Mouse (Mus musculus) stomach, embryonic 14.5 days (tissue): ENCODE measurements around the gene Rab8a. TPM values are rescaled to one million over a fixed set of nuclear protein-coding genes. Genes with fewer than 3 reads are reported as not detected.
A peak's percentile ranks its signal among the peaks of the same experiment; 100 is the strongest.

Source experiments
- ATAC-seq: fragments of 200-750 bp; cut with Nextera tagmentation; 2 replicates; pipeline ENCODE4 v1.8.0; 2017; ENCODE audit warnings: low read depth, moderate TSS enrichment; ENCODE audit not compliant: insufficient number of reproducible peaks, insufficient read depth, low FRiP score
- H3K27ac ChIP-seq: fragments of 300-500 bp; sonication (generic); 2 replicates; pipeline ENCODE4 v1.5.1; 2014; ENCODE audit warnings: mild to moderate bottlenecking, low read length, moderate library complexity, mixed read lengths
- H3K27me3 ChIP-seq: fragments of 300-500 bp; sonication (generic); 2 replicates; pipeline ENCODE4 v1.6.1; 2014; ENCODE audit warnings: low read length, control low read depth, mixed read lengths; ENCODE audit not compliant: control insufficient read depth, insufficient read depth
- H3K36me3 ChIP-seq: fragments of 300-500 bp; sonication (generic); 2 replicates; pipeline ENCODE4 v1.6.1; 2014; ENCODE audit warnings: mild to moderate bottlenecking, control low read depth, low read length, moderate library complexity, mixed read lengths; ENCODE audit not compliant: control insufficient read depth, insufficient read depth
- H3K4me1 ChIP-seq: fragments of 300-500 bp; sonication (generic); 2 replicates; pipeline ENCODE4 v1.6.1; 2014; ENCODE audit warnings: low read length, control low read depth, mixed read lengths; ENCODE audit not compliant: control insufficient read depth, insufficient read depth
- H3K4me2 ChIP-seq: fragments of 300-500 bp; sonication (generic); replicated peaks from 2 replicates; pipeline ENCODE4 v1.6.1; 2014; ENCODE audit warnings: low read depth, low read length, control low read depth
- H3K4me3 ChIP-seq: fragments of 300-500 bp; sonication (generic); 2 replicates; pipeline ENCODE4 v1.5.1; 2014; ENCODE audit warnings: low read depth, low read length, control low read depth
- H3K9ac ChIP-seq: fragments of 300-500 bp; sonication (generic); replicated peaks from 2 replicates; pipeline ENCODE4 v1.6.1; 2014; ENCODE audit warnings: low read depth, mild to moderate bottlenecking, control low read depth, low read length, moderate library complexity, mixed read lengths
- H3K9me3 ChIP-seq: fragments of 300-500 bp; sonication (generic); 2 replicates; pipeline ENCODE4 v1.6.1; 2016; ENCODE audit warnings: low read depth, low read length, control low read depth; ENCODE audit not compliant: control insufficient read depth
- WGBS: fragments of 180-500 bp; shearing (Covaris S2); extraction: QIAGEN DNeasy Blood & Tissue Kit; methylation state at CpG from one replicate; pipeline ENCODE4 v1.1.7; 2014; 5-methylcytosine and 5-hydroxymethylcytosine counted together
- polyA plus RNA-seq: library from polyadenylated mRNA; unstranded; fragments of >200 nt; fragmentation: Nextera tagmentation; extraction: Ambion mirVana; gene quantifications from 2 replicates; pipeline ENCODE4 v1.2.1, GENCODE M21; 2014

Gene Rab8a
- polyA plus RNA-seq, 1 experiment from 2014 or later: 81.5 TPM

DNA sequence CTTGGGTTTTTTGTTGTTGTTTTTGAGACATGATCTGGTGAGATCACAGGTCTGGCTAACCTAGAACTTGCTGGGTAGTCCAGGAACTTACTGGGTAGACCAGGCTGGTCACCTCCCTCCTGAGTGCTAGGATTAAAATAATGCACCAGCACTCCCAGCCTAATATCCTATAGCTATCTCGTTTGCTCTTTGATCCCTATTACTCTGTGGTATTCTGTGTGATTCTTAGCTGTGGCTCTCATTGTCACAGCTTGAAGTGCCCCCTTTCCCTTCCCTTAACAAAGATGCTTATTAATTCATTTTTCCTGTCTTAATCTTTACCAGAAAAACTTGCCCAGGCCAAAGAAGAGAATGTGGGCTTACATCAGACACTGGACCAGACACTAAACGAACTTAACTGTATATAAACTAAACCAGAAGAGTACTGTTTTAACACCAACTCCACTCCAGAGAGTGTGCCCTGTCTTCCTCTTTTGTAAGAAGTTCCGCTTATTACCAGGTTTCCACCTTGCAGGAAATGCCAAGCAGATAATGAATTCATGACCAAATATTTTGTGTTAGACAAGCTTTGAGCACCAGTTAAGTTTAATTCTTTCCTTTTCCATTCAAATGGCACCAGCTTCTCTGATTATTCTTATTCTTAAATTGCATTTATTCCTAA is 9.5 kb upstream of the Rab8a start:
- peaks cover 58% of the 10 kb centered on the region for H3K36me3 ChIP-seq
- WGBS: 82% methylated on average over 3 of the region's 3 CpGs
- H3K4me1 ChIP-seq: no peaks in the 10 kb centered on the region
- no peak overlapping the region for H3K4me2 ChIP-seq
- no peak overlapping the region for H3K9ac ChIP-seq
- ATAC-seq: no peak
- H3K27ac ChIP-seq: no peak overlapping the region
- no peak overlapping the region for H3K4me3 ChIP-seq
- no peaks in the 10 kb centered on the region for H3K27me3 ChIP-seq
- H3K9me3 ChIP-seq: no peaks in the 10 kb centered on the region

DNA sequence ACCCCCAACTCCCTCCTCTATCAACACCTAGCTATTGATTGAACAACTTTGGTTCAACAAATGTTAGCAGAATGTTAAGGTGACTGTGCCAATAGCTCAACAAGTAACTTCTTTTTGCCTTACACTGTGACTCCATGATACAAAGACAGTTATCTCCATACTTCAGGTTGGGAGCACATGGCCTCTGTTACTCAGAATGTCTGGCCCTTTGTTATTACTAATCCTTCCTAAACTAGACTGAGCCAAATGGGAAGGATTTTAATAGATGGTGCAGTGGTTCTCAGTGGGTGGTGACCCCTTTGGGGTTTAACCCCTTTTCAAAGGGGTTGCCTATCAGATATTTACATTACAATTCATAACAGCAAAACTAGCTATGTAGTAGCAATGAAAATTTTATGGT is 7.6 kb upstream of the Rab8a start:
- Histone ChIP-seq H3K4me1 (no peaks in the 10 kb centered on the region), H3K27me3 (no peaks in the 10 kb centered on the region), H3K27ac (no peak overlapping the region), H3K9me3 (no peaks in the 10 kb centered on the region), H3K4me3 (no peak overlapping the region), H3K36me3 (peaks cover 41% of the 10 kb centered on the region), H3K4me2 (no peak overlapping the region), H3K9ac (no peak overlapping the region)
- no peak for ATAC-seq

DNA sequence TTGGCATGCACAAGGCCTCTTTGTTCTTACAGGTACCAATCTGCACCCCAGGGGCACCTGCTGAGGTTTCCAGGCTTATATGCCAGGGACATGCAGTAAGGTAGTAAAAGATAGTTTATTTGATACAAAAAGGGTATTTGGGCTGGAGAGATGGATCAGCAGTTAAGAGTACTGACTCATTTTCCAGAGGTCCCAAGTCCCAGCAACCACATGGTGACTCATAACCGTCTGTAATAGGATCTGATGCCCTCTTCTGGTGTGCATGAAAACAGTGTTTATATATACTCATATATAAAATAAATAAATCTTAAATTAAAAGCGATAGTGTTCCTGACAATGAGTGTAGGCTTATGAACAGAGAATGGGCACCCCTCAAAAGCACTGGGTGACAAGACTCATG is 2.9 kb upstream of the Rab8a start:
- Histone ChIP-seq H3K4me3 (no peak overlapping the region), H3K9me3 (no peaks in the 10 kb centered on the region), H3K27ac (no peak overlapping the region), H3K36me3 (peaks cover 4% of the 10 kb centered on the region; the same call in 1 of the 2 replicates), H3K27me3 (no peaks in the 10 kb centered on the region), H3K9ac (no peak overlapping the region), H3K4me2 (no peak overlapping the region), H3K4me1 (peaks cover 16% of the 10 kb centered on the region; the same call in 1 of the 2 replicates)
- no peak for ATAC-seq
- 76% methylated on average over 2 of the region's 2 CpGs for WGBS

DNA sequence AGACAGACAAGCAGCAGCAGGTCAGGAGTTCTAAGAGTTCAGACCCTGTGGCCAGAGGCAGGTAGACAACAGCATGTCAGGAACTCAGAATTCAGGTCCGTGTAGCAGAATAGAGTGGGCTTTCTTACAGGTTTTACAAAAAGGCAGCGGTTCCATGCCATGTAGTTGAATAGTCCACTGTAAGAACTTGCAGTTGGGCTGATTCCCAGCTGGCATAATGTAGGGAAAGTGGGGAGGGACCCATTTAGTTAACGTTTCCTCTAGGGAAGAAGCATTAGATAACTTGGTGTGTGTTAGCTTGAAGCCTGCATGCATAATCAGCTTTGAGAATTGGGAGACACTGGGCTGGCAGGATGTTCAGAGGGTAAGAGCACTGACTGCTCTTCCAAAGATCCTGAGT is 2.3 kb upstream of the Rab8a start:
- H3K36me3 ChIP-seq: no peaks in the 10 kb centered on the region
- WGBS: 83% methylated on average over 3 of the region's 3 CpGs
- H3K9ac ChIP-seq: no peak overlapping the region
- no peak overlapping the region for H3K27ac ChIP-seq
- H3K27me3 ChIP-seq: no peaks in the 10 kb centered on the region
- H3K9me3 ChIP-seq: no peaks in the 10 kb centered on the region
- H3K4me2 ChIP-seq: no peak overlapping the region
- no peak for ATAC-seq
- no peak overlapping the region for H3K4me3 ChIP-seq
- H3K4me1 ChIP-seq: peaks cover 16% of the 10 kb centered on the region; the same call in 1 of the 2 replicates

DNA sequence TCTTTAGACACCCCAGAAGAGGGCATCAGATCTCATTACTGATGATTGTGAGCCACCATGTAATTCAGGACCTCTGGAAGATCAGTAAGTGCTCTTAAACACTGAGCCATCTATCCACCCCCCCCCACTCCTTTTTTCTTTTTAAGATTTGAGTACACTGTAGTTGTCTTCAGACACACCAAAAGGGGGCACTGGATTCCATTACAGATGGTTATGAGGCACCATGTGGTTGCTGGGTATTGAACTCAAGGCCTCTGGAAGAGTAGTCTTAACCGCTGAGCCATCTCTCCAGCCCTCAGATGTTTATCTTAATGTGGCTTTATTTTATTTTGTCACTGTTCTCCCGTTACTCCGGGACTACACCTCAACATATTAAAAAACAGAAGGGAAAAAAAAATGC is 993 bp upstream of the Rab8a start:
- ATAC-seq: no peak
- Histone ChIP-seq H3K4me2 (peak overlapping the region; percentile 49), H3K36me3 (peaks cover 5% of the 10 kb centered on the region), H3K4me1 (peaks cover 16% of the 10 kb centered on the region; the same call in 1 of the 2 replicates), H3K27me3 (no peaks in the 10 kb centered on the region), H3K27ac (peak overlapping the region; percentile 80; the same call in 1 of the 2 replicates), H3K4me3 (peak overlapping the region; percentile 33), H3K9ac (0 out of 2 replicates have a peak overlapping the region, but pooled peaks have one; percentile 33), H3K9me3 (no peaks in the 10 kb centered on the region)
- WGBS: 69% methylated on average over 3 of the region's 3 CpGs

DNA sequence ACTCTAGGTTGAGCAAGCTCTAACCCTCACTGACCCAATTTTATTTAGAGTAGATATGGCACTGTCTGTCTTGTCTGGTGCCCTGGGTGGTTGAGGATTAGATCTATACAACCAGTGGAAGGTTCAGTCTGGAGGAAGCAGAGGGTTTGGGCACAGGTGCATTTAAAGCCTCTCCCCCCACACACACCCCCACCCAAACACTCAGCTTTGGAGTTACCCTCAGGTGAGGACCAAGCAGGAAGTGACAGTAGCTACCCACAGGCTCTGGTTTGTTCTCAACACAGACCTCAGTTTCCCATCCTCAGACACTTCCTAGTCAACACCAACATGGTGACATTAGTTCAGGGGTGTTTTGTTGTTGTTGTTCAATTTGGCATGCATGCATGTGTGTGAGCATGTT is 1.8 kb downstream of the Rab8a start:
- H3K9ac ChIP-seq: no peak overlapping the region
- ATAC-seq: no peak
- H3K27ac ChIP-seq: no peak overlapping the region
- H3K27me3 ChIP-seq: no peaks in the 10 kb centered on the region
- H3K4me3 ChIP-seq: no peak overlapping the region
- peaks cover 16% of the 10 kb centered on the region; the same call in 1 of the 2 replicates for H3K4me1 ChIP-seq
- H3K9me3 ChIP-seq: no peaks in the 10 kb centered on the region
- H3K4me2 ChIP-seq: no peak overlapping the region
- peaks cover 7% of the 10 kb centered on the region for H3K36me3 ChIP-seq

DNA sequence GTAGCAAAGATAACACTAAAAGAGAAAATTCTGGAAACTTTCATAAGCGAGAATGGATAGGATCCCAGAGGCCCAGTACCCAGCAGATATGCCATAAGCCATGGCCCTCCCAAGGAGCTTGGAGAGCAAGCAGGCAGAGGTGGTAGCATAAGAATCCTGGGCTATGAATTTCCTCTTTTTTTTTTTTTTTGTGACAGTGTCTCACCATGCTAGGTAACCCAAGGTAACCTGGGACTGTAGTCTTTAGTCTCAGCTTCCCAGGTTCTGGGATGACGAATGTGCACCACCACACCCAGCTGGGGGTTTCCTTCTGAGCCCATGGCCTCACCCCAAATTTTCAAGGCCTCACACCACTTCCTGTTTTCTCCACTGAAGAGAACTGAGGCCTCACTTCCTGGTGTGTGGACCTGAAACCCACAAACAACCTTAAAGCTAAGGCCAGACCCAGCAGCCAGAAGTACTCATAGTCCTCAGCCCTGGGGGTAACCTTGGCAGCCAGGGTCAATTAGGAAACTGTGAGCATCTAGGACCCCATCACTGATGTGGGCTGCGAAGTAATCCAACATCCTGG is 8.2 kb downstream of the Rab8a start:
- H3K4me2 ChIP-seq: no peak overlapping the region
- H3K27ac ChIP-seq: no peak overlapping the region
- no peaks in the 10 kb centered on the region for H3K27me3 ChIP-seq
- no peaks in the 10 kb centered on the region for H3K4me1 ChIP-seq
- peaks cover 62% of the 10 kb centered on the region for H3K36me3 ChIP-seq
- H3K9ac ChIP-seq: no peak overlapping the region
- no peaks in the 10 kb centered on the region for H3K9me3 ChIP-seq
- 86% methylated on average over 3 of the region's 3 CpGs for WGBS
- ATAC-seq: no peak
- H3K4me3 ChIP-seq: no peak overlapping the region

DNA sequence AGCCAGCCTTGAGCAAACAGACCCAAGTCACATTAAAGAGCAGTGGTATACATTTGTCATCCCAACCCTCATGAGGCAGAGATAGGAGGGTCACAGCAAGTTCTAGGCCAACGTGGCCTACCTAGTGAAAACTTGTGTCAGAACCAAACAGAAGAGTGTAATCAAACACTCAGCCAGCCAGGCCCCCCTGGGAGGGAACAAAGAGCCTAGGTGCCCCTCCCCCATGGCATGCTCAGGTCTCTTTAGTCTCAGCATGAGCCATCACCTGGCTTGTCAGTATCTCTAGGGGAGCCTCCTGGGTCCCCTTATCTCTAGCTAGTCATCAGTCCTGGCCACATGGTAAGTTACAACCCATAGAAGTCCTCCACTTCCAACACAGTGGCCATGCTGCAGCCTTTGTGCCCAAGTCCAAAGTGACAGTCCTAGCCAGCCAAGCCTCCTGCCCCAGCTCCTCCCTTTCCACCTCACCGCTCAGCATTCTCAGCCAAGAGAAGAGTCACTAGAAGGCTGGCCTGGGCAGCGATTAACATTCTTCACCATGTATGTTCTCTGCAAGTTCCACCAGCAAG is 8.8 kb downstream of the Rab8a start:
- no peak overlapping the region for H3K9ac ChIP-seq
- no peaks in the 10 kb centered on the region for H3K9me3 ChIP-seq
- no peak overlapping the region for H3K4me3 ChIP-seq
- ATAC-seq: no peak
- H3K4me2 ChIP-seq: no peak overlapping the region
- peaks cover 63% of the 10 kb centered on the region for H3K36me3 ChIP-seq
- H3K27ac ChIP-seq: no peak overlapping the region
- no peaks in the 10 kb centered on the region for H3K4me1 ChIP-seq
- 73% methylated on average over 3 of the region's 3 CpGs for WGBS
- no peaks in the 10 kb centered on the region for H3K27me3 ChIP-seq
